Mouse (Mus musculus): ENCODE measurements around the gene Gm16223.

GRCm38 (mm10) chr5:42166311-42166710 lies 98.6 kb downstream of the Gm16223 start:
- no peak for TF ChIP-seq POLR2A (IDR thresholded peaks at IDR 0.05; ENCODE audit: borderline replicate concordance, control insufficient read depth, low read depth, low read length)
- TF ChIP-seq CTCF (IDR thresholded peaks at IDR 0.05; ENCODE audit: control insufficient read depth, insufficient read depth, low read length), result no peak
